Mouse (Mus musculus) large intestine, adult 2 months (tissue): Measurements from ENCODE around the gene Fam49a. TPM values are rescaled to one million over a fixed set of nuclear protein-coding genes. Genes with fewer than 3 reads are reported as not detected.

Source experiments
- DNase-seq: peaks from one replicate; pipeline ENCODE4 v3.0.0-alpha.2; 2012; ENCODE audit warnings: low read depth, low spot score
- WGBS: fragments of 180-500 bp; shearing (Covaris S2); methylation state at CpG from one replicate; pipeline ENCODE4 v1.1.7; 2018; 5-methylcytosine and 5-hydroxymethylcytosine counted together
- polyA plus RNA-seq: library from polyadenylated mRNA; depleted of rRNA; stranded (reverse); fragments of >200 nt; gene quantifications from 2 replicates; pipeline ENCODE4 v1.2.3, GENCODE M21; 2012

Gene Fam49a
- polyA plus RNA-seq, 1 experiment, result 1.3 TPM

DNA sequence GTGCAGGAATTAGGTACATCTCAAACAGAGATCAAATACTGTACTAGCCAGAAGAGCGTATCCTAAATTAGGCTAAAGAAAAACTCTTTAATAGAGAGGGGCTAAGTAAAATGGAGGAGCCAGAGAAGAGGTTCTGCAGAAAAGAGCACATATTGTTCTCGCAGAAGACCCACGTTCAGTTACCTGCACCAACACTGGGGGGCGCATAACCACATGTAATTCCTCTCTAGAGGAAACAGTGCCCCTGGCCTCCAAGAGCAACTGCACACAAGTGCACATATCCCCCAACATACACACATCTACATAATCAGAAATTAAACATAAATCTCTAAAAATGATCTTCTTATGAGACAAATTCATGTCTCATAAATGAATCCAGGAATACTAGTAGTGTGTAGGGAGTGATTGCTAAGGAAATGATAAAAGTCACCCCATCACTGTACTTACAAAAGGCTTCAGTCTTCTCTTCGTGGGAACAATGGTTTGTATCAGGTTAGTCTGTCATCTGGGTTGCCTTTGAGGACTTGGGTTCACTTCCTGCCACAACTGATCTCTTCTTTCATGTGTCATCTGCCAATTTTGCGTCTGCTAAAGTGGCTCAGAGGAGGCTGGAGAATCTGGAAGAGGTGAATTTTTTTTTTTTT, 87.8 kb downstream of the Fam49a start:
- no peak for DNase-seq
- WGBS, result 75% methylated on average over 6 of the region's 6 CpGs

GRCm38 (mm10) chr12:12351816-12352552, 90.0 kb downstream of the Fam49a start:
- 74% methylated on average over 11 of the region's 11 CpGs for WGBS
- no peak for DNase-seq

- peak; percentile 7 for DNase-seq
- 35% methylated on average over 10 of the region's 10 CpGs for WGBS
Observed at GRCm38 (mm10) chr12:12354115-12354653, 92.2 kb downstream of the Fam49a start.

- 87% methylated on average over 9 of the region's 9 CpGs for WGBS
- no peak for DNase-seq
Observed at GRCm38 (mm10) chr12:12356048-12356447, 94.1 kb downstream of the Fam49a start.

DNA sequence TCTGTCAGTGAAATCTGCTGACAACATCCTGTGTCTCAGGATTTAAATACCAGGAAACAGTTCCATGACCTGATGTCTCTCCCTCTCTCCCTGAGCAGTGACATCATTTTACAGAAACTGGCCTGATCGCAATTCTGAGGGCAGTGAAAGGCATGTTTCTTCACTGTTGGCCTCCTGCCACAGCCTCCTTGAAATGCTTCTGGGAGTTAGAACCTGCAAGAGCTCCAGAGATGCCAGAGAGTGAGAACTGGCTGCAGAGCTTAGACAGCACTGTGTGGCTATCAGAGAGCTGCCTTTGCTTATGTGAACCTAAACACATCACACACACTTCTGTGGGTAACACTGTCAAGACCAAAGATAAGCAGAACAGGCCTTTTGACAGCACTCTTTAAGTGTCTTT, 94.5 kb downstream of the Fam49a start:
- 31% methylated on average over 1 of the region's 1 CpGs for WGBS
- no peak for DNase-seq

DNA sequence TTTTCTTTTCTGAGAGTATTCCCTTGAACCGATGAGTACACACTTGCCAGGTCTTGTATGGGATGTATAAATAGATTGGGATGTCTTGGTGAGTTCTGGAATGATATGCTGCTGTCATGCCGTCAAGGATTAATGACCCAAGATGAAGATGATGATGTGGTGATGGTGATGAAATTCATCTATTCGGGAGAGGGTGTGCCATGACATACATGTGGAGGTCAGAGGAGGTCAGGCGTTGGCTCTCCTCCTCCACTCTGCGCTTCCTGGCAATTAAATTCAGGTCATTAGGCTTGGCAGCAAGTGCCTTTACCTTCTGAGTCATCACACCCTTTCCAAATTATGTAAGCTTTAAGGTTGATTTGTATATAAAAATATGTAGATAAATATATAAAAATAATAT, 95.0 kb downstream of the Fam49a start:
- 68% methylated on average over 5 of the region's 5 CpGs for WGBS
- DNase-seq, result no peak

GRCm38 (mm10) chr12:12359923-12360322, 98.0 kb downstream of the Fam49a start:
- no peak for DNase-seq
- WGBS, result 94% methylated on average over 5 of the region's 5 CpGs

GRCm38 (mm10) chr12:12362371-12362770, 100.4 kb downstream of the Fam49a start:
- DNase-seq, result no peak
- WGBS, result 96% methylated on average over 10 of the region's 10 CpGs

DNA sequence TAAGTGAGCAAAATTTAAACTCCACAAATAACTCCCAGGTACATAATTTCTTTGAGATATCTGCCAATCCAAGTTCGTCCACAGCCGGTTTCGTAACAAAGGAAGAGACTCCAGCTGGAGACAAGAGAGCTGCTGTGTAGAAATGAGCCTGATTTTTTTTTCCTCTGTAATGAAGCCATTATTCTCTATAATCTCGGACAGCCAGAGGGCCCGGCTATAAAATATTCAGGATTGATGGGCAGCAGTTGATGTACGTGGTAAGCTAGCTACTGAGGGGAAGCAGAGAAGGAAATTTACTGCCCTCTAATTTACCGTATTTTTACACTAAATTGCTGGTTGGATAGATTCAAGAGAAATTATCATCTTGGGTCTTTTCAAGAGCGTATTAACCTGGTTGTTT, 102.3 kb downstream of the Fam49a start:
- 89% methylated on average over 8 of the region's 8 CpGs for WGBS
- no peak for DNase-seq

DNA sequence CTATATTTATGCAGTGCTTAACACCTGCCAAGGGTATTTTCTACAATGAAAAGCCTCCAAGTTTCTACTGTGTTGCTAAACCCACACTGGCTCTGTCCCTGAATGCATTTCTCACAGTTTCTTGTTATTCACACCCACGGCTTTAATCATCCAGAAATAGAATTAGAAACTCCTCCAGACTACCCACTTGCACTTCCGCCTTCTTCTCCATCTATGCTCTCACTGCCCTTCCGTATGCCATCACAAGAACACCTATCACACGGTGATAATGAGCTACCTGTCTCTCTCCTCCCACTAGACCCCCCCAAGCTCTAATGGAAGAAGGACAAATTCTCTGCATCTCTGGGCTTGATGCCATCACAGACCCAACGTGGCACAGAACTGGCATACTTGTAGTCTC, 105.5 kb downstream of the Fam49a start:
- no peak for DNase-seq
- 88% methylated on average over 5 of the region's 5 CpGs for WGBS

GRCm38 (mm10) chr12:12373111-12373862, 111.3 kb downstream of the Fam49a start:
- DNase-seq, result no peak
- 83% methylated on average over 11 of the region's 11 CpGs for WGBS

DNA sequence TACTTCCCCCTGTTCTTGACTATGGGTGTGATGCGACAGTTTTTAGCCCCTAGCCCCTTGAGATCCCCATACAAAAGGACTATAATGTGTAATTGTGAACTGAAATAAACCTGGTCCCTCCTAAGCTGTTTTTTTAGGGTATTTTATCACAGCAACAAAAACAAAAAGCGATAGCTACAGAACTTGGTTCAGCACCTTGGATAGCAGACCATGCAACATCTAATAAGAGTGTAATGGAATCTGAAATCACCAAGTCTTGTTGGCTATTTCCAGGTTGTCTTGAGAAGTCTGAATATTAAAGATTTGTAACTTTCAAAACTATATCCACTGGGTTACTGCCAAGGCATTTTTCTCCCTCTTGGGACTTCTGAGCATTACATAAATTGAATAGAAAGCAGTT, 117.1 kb downstream of the Fam49a start:
- 60% methylated on average over 2 of the region's 2 CpGs for WGBS
- DNase-seq, result no peak

GRCm38 (mm10) chr12:12389271-12389670, 127.3 kb downstream of the Fam49a start:
- DNase-seq, result no peak

DNA sequence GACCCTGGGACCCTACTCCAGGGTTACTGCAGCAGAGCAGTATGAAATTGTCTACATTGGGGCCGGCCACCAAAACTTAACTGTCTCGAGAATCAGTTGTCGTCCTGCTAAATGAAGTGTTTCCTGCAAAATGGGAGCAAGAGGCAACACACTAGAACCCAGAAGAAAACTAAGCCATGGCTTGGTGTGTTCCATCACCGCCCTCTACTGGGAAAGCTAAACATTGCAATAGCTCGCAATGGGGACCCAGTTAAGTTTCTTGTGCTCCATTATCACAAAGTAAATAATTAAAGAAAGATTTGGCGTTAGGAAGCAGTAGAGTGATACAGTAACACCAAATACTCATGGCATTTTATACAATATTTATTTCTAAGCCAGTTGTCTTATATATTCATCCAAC, 134.3 kb downstream of the Fam49a start:
- 16% methylated on average over 6 of the region's 6 CpGs for WGBS

More at GRCm38 (mm10) chr12:12389271-12389670, 127.3 kb downstream of the Fam49a start:
- 88% methylated on average over 1 of the region's 1 CpGs for WGBS

DNA sequence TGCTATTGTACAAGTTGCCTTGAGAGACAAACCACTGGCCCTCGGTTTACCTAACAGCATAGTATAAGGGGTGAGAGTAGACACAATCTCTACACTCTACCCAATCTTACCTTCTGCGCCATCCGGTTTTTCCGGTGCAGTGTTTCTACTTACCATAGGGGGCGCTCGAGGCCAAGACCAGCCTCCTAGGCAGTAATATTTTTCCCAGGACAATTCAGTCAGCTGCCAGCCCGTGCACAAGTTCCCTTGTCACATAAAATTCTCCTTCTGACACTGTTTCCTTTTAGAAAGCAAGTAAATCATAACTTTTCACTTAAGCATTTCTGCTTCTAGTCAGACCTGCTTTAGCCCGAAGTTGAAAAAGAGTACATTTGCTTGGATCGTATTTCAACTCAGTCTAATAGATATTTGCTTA, 139.1 kb downstream of the Fam49a start:
- 32% methylated on average over 9 of the region's 9 CpGs for WGBS

More for the DNA sequence above, 134.3 kb downstream of the Fam49a start:
- no peak for DNase-seq

GRCm38 (mm10) chr12:12401504-12401903, 139.6 kb downstream of the Fam49a start:
- DNase-seq, result no peak
- WGBS, result 43% methylated on average over 15 of the region's 15 CpGs

More for the DNA sequence above, 139.1 kb downstream of the Fam49a start:
- peak; percentile 10 for DNase-seq

GRCm38 (mm10) chr12:12405491-12406110, 143.7 kb downstream of the Fam49a start:
- 54% methylated on average over 10 of the region's 10 CpGs for WGBS
- no peak for DNase-seq

DNA sequence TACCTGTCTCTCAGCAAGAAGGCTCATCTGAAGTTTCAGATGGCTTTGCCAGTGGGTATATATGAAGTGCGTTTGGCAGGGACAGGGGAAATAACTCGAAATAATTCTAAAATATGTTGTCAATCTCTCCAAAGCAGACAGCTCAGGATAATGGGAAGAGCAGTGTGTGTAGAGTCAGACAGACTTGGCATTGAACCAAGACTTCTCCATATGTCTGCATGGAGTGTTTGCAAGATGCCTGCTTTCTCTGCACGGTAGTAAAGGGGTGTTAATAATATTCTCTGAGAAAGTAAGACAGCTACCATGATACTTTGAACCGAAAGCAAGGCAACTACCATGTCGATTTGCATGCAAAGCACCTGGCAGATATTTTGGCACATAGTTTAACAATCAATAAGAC, 147.1 kb downstream of the Fam49a start:
- DNase-seq, result no peak
- WGBS, result 62% methylated on average over 5 of the region's 5 CpGs

- peak; percentile 37 for DNase-seq
Observed at GRCm38 (mm10) chr12:12412674-12413073, 150.7 kb downstream of the Fam49a start.

DNA sequence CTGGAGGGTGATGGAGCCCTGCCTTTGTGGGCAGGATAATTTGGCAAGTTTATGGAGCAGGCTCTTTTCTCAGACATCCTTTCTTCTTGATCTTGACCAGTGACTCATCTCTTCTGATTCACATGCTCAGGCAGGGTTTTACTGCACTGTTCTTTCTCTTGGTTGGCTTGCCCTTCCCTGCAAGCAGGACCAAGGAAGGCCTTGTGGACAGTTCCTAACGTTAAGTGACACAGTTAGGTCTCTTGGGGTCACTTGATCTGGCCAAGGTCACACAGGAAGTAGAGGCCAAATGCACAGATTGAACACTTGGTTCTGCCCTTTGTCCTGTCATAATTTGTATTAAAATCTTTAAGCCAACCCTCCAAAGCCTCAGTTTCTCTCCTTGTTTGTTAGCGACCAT, 158.5 kb downstream of the Fam49a start:
- no peak for DNase-seq
- 8% methylated on average over 2 of the region's 2 CpGs for WGBS

More at GRCm38 (mm10) chr12:12412674-12413073, 150.7 kb downstream of the Fam49a start:
- 35% methylated on average over 5 of the region's 5 CpGs for WGBS
